In genomic region chr3:146117258-146117996, GRCm38 (mm10) we compare ENCODE assay signal across 9 mouse cellular contexts. TPM values are rescaled to one million over a fixed set of nuclear protein-coding genes. Genes with fewer than 3 reads are reported as not detected.
DNase-seq lines count a peak whose midpoint lies in the region; ATAC-seq and TF ChIP-seq lines count a peak whose summit lies in the region.
"Had no signal": no experiment of that assay in that cellular context is flagged by ENCODE, and none has a peak within 500 bp of the region (broad histone marks: within the 10 kb centered on the region; RNA-seq: fewer than 3 reads in every experiment).

TSS of gene Mcoln3 (plus strand) at chr3:146117450.

- H3K9me3 ChIP-seq in heart, postnatal 0 days (replicated peaks; ENCODE audit: control insufficient read depth, low read length), result no peaks in the 10 kb centered on the region
- H3K9me3 ChIP-seq in embryonic facial prominence, embryonic 13.5 days, result no peaks in the 10 kb centered on the region
- no peaks in the 10 kb centered on the region for H3K9me3 ChIP-seq in midbrain, embryonic 15.5 days

- no peak for DNase-seq in heart, postnatal 0 days (ENCODE audit: low spot score)
- no peak for DNase-seq in heart, postnatal 10 days
- peak; percentile 8 to 47 for DNase-seq in kidney, postnatal 25 days
- DNase-seq in frontal cortex, postnatal 36 days (ENCODE audit: low spot score in 2 of 2), result no peak
- DNase-seq in thymus, postnatal 10 days (ENCODE audit: low spot score in 2 of 2), result no peak
- DNase-seq in left cerebral cortex, postnatal 4 days, result no peak

- intact Hi-C loops in heart, postnatal 10 days (cut with DNase I), result no loop called here
- intact Hi-C loops in left cerebral cortex, postnatal 4 days (cut with DNase I), result no loop called here

- peak within 1 kb of the TSS; percentile 30 for H3K4me2 ChIP-seq in heart, postnatal 0 days (ENCODE audit: low read depth, low read length)
- peak within 1 kb of the TSS; percentile 64 for H3K4me2 ChIP-seq in embryonic facial prominence, embryonic 13.5 days
- peak within 1 kb of the TSS; percentile 17 for H3K4me2 ChIP-seq in midbrain, embryonic 15.5 days

- H3K36me3 ChIP-seq in heart, postnatal 0 days (replicated peaks; ENCODE audit: control insufficient read depth, insufficient read depth, low read length), result no peaks in the 10 kb centered on the region
- no peaks in the 10 kb centered on the region for H3K36me3 ChIP-seq in embryonic facial prominence, embryonic 13.5 days
- H3K36me3 ChIP-seq in midbrain, embryonic 15.5 days (replicated peaks), result no peaks in the 10 kb centered on the region

- H3K27ac ChIP-seq in heart, postnatal 0 days (ENCODE audit: low read depth), result no peak within 1 kb of the TSS
- no peak within 1 kb of the TSS for H3K27ac ChIP-seq in embryonic facial prominence, embryonic 13.5 days
- H3K27ac ChIP-seq in midbrain, embryonic 15.5 days, result no peak within 1 kb of the TSS

- H3K4me3 ChIP-seq in heart, postnatal 0 days (ENCODE audit: low read depth, low read length), result peak within 1 kb of the TSS; percentile 7; the same call in 1 of the 2 replicates
- peak within 1 kb of the TSS; percentile 37 for H3K4me3 ChIP-seq in embryonic facial prominence, embryonic 13.5 days
- H3K4me3 ChIP-seq in midbrain, embryonic 15.5 days, result no peak within 1 kb of the TSS

- H3K27me3 ChIP-seq in heart, postnatal 0 days (ENCODE audit: control insufficient read depth, insufficient read depth, low read length), result peaks cover 25% of the 10 kb centered on the region
- H3K27me3 ChIP-seq in embryonic facial prominence, embryonic 13.5 days, result peaks cover 41% of the 10 kb centered on the region
- H3K27me3 ChIP-seq in midbrain, embryonic 15.5 days (replicated peaks), result peaks cover 30% of the 10 kb centered on the region

- H3K4me1 ChIP-seq in heart, postnatal 0 days (ENCODE audit: control insufficient read depth, insufficient read depth), result no peaks in the 10 kb centered on the region
- peaks cover 16% of the 10 kb centered on the region for H3K4me1 ChIP-seq in embryonic facial prominence, embryonic 13.5 days
- peaks cover 10% of the 10 kb centered on the region; the same call in 1 of the 2 replicates for H3K4me1 ChIP-seq in midbrain, embryonic 15.5 days

- no peak within 1 kb of the TSS for H3K9ac ChIP-seq in heart, postnatal 0 days (replicated peaks; ENCODE audit: low read depth, low read length)
- H3K9ac ChIP-seq in embryonic facial prominence, embryonic 13.5 days, result peak within 1 kb of the TSS; percentile 60
- no peak within 1 kb of the TSS for H3K9ac ChIP-seq in midbrain, embryonic 15.5 days

- no peak for TF ChIP-seq CTCF in heart, postnatal 0 days (IDR thresholded peaks at IDR 0.05; ENCODE audit: low read depth)

- ATAC-seq in heart, postnatal 0 days (ENCODE audit: insufficient read depth, low read depth), result no peak; the same call in 1 of the 2 replicates
- ATAC-seq in embryonic facial prominence, embryonic 13.5 days (ENCODE audit: insufficient number of reproducible peaks, insufficient read depth, low FRiP score, low TSS enrichment, low read depth), result no peak
- ATAC-seq in midbrain, embryonic 15.5 days (replicated peaks), result no peak; the same call in 1 of the 2 replicates

- TF ChIP-seq EP300 in heart, postnatal 0 days (IDR thresholded peaks at IDR 0.05; ENCODE audit: low read depth), result no peak

- WGBS in heart, postnatal 0 days, result 11% methylated on average over 35 of the region's 35 CpGs
- WGBS in embryonic facial prominence, embryonic 13.5 days, result 11% methylated on average over 35 of the region's 35 CpGs
- WGBS in midbrain, embryonic 15.5 days, result 12% methylated on average over 35 of the region's 35 CpGs

RNA-seq across cellular contexts. Expression of gene Mcoln3, which starts in this region (rescaled TPM):
- total RNA-seq in heart, postnatal 0 days (2014; rRNA removed; ENCODE audit: low replicate concordance), result 0.04 TPM in 1 of 2 replicates, not detected in the other
- 0.19 and 0.20 TPM in 2 replicates for polyA plus RNA-seq in heart, postnatal 0 days (2015; fragmentation: Nextera tagmentation; extraction: Ambion mirVana)
- total RNA-seq in heart, postnatal 10 days (2021), result not detected
- polyA plus RNA-seq in embryonic facial prominence, embryonic 13.5 days (2015; fragmentation: Nextera tagmentation; extraction: Ambion mirVana), result 3.9 and 5.7 TPM in 2 replicates
- polyA plus RNA-seq in midbrain, embryonic 15.5 days (2015; fragmentation: Nextera tagmentation; extraction: Ambion mirVana), result 0.20 and 0.44 TPM in 2 replicates
- under 1 TPM; 0.16 to 0.18 TPM for total RNA-seq in left cerebral cortex, postnatal 4 days (2021)
- total RNA-seq: liver, adult 2 months had no signal
- polyA plus RNA-seq: liver, adult 2 months had no signal

Comparison
In these comparisons a context has a peak if more than half of its experiments do, and no peak if none do; other contexts are left out.
1. DNase-seq: peak in kidney, postnatal 25 days (2 of 2); none in heart, postnatal 0 days (single experiment), heart, postnatal 10 days (0 of 2), frontal cortex, postnatal 36 days (0 of 2), thymus, postnatal 10 days (0 of 2) and left cerebral cortex, postnatal 4 days (single experiment).
2. Peak in every context shown above with its lines, with median percentiles within 50 percentile points of each other: H3K4me2 ChIP-seq.